Mouse (Mus musculus): ENCODE measurements around the gene Polr3e.
"Not testable (repeated sequence)": the region's sequence is repeated elsewhere in the genome, so short reads cannot be mapped to it uniquely, and the experiment has no call there.

- TF ChIP-seq POLR2A (IDR thresholded peaks at IDR 0.05; ENCODE audit: insufficient read length, low read depth); POLR2AphosphoS2 (IDR thresholded peaks at IDR 0.05; ENCODE audit: insufficient read length, low read depth); E2F4 (IDR thresholded peaks at IDR 0.05; ENCODE audit: insufficient read depth); MYOG (IDR thresholded peaks at IDR 0.05; ENCODE audit: control insufficient read depth in 1 of 3, insufficient read depth in 1 of 3, insufficient read length in 2 of 3, low read depth in 2 of 3); MAX (IDR thresholded peaks at IDR 0.05; ENCODE audit: low read depth); TCF12 (IDR thresholded peaks at IDR 0.05; ENCODE audit: insufficient read depth, poor library complexity, severe bottlenecking); USF1 (IDR thresholded peaks at IDR 0.05; ENCODE audit: low read depth); REST (IDR thresholded peaks at IDR 0.05; ENCODE audit: insufficient read depth, insufficient read length): not testable (repeated sequence)
Measured at GRCm38 (mm10) chr7:120911268-120911667, 6.3 kb upstream of the Polr3e start.
